Mouse (Mus musculus): ENCODE results near the gene Rbm34.

DNA sequence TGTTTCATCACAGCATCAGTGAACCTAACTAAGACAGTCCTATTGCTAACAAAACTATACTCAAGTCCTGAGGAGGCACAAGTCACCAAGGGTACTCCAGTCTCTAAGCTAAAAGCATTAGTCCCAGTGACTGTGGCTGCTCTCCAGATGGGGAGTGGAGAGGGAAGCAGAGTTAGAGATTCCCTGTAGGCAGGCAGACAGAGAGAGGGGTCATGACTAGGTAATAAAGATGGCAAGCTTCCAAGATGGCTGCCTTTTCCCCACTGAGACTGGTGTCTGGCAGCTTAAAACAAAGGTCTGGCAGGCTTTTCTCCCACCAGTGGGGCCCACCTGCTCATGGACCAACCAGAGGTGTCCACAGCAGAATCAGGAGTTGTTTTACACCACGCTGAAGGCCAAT, 23.6 kb upstream of the Rbm34 start:
- TF ChIP-seq POLR2A (IDR thresholded peaks at IDR 0.05; ENCODE audit: low read depth, low read length), result no peak
- TF ChIP-seq CTCF (conservative IDR thresholded peaks at IDR 0.05; ENCODE audit: insufficient read depth, insufficient read length, low read depth, low read length), result no peak
